Mouse (Mus musculus) forebrain, embryonic 11.5 days (tissue): ENCODE data around the gene Acot3. TPM values are rescaled to one million over a fixed set of nuclear protein-coding genes. Genes with fewer than 3 reads are reported as not detected.
A peak's percentile ranks its signal among the peaks of the same experiment; 100 is the strongest.

Source experiments
- ATAC-seq: fragments of 200-750 bp; cut with Nextera tagmentation; replicated peaks from 2 replicates; pipeline ENCODE4 v1.8.0; 2017; ENCODE audit warnings: moderate TSS enrichment; ENCODE audit not compliant: low FRiP score
- DNase-seq: peaks from one replicate; pipeline ENCODE4 v3.0.0-alpha.2; 2017; ENCODE audit warnings: low spot score
- H3K27ac ChIP-seq: fragments of 300-500 bp; sonication (generic); 2 replicates; pipeline ENCODE4 v1.5.1; 2014; ENCODE audit warnings: low read depth, low read length
- H3K27me3 ChIP-seq: fragments of 300-500 bp; sonication (generic); 2 replicates; pipeline ENCODE4 v1.6.1; 2014; ENCODE audit warnings: mild to moderate bottlenecking, low read length, mixed read lengths; ENCODE audit not compliant: control insufficient read depth, insufficient read depth
- H3K36me3 ChIP-seq: fragments of 300-500 bp; sonication (generic); 2 replicates; pipeline ENCODE4 v1.6.1; 2014; ENCODE audit warnings: mild to moderate bottlenecking, low read length, moderate library complexity, mixed read lengths; ENCODE audit not compliant: control insufficient read depth, insufficient read depth
- H3K4me1 ChIP-seq: fragments of 300-500 bp; sonication (generic); replicated peaks from 2 replicates; pipeline ENCODE4 v1.6.1; 2014; ENCODE audit warnings: low read length, mixed read lengths; ENCODE audit not compliant: control insufficient read depth, insufficient read depth
- H3K4me2 ChIP-seq: fragments of 300-500 bp; sonication (generic); 2 replicates; pipeline ENCODE4 v1.6.1; 2014; ENCODE audit warnings: low read depth, mild to moderate bottlenecking, low read length, moderate library complexity, mixed read lengths; ENCODE audit not compliant: severe bottlenecking
- H3K4me3 ChIP-seq: fragments of 300-500 bp; sonication (generic); 2 replicates; pipeline ENCODE4 v1.5.1; 2014; ENCODE audit warnings: low read depth, low read length
- H3K9ac ChIP-seq: fragments of 300-500 bp; sonication (generic); 2 replicates; pipeline ENCODE4 v1.6.1; 2014; ENCODE audit warnings: low read length
- H3K9me3 ChIP-seq: fragments of 300-500 bp; sonication (generic); 2 replicates; pipeline ENCODE4 v1.6.1; 2016; ENCODE audit warnings: low read length, mixed read lengths; ENCODE audit not compliant: control insufficient read depth
- WGBS: fragments of 180-500 bp; shearing (Covaris S2); extraction: QIAGEN DNeasy Blood & Tissue Kit; methylation state at CpG from one replicate; pipeline ENCODE4 v1.1.7; 2014; 5-methylcytosine and 5-hydroxymethylcytosine counted together
- polyA plus RNA-seq: library from polyadenylated mRNA; unstranded; fragments of >200 nt; fragmentation: Nextera tagmentation; extraction: Ambion mirVana; gene quantifications from 2 replicates; pipeline ENCODE4 v1.2.1, GENCODE M21; 2014

The Acot3 gene
- polyA plus RNA-seq, 1 experiment from 2014 or later: 0.23 TPM

DNA sequence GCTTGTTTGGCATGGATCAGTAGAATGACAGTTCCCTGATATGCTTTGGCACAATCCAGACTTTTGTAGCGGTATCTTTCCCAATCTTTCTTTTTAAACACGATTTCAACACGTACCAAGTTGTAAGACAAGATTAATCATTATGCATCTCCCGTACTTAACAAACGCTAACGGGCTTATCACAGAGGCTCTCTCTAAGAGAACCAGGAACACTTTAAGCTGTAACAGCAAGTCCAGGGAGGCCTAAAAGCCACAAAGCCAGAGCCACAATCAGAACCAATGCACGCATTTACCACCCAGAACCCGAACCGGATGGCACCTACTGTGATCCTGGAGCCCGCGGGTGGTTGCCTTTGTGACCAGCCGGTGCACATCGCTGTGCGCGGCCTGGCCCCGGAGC, 1.2 kb downstream of the Acot3 start:
- H3K9me3 ChIP-seq: no peaks in the 10 kb centered on the region; the same call in 1 of the 2 replicates
- H3K4me2 ChIP-seq: peak overlapping the region; percentile 60
- peak overlapping the region; percentile 34 for H3K4me3 ChIP-seq
- WGBS: 12% methylated on average over 16 of the region's 16 CpGs
- no peak for DNase-seq
- peaks cover 15% of the 10 kb centered on the region for H3K27me3 ChIP-seq
- peak overlapping the region; percentile 35 for H3K9ac ChIP-seq
- H3K4me1 ChIP-seq: peaks cover 2% of the 10 kb centered on the region; the same call in 1 of the 2 replicates
- no peak for ATAC-seq
- H3K36me3 ChIP-seq: no peaks in the 10 kb centered on the region
- no peak overlapping the region for H3K27ac ChIP-seq

GRCm38 (mm10) chr12:84053679-84054391, 1.9 kb downstream of the Acot3 start:
- Histone ChIP-seq H3K27ac (no peak overlapping the region), H3K36me3 (no peaks in the 10 kb centered on the region), H3K4me1 (peaks cover 2% of the 10 kb centered on the region; the same call in 1 of the 2 replicates), H3K27me3 (peaks cover 15% of the 10 kb centered on the region), H3K9me3 (no peaks in the 10 kb centered on the region), H3K4me3 (peak overlapping the region; percentile 34), H3K9ac (peak overlapping the region; percentile 35), H3K4me2 (peak overlapping the region; percentile 60)
- DNase-seq: peak; percentile 60
- ATAC-seq: no peak
- WGBS: 4% methylated on average over 36 of the region's 46 CpGs

GRCm38 (mm10) chr12:84060946-84061345, 9.0 kb downstream of the Acot3 start:
- 44% methylated on average over 2 of the region's 2 CpGs for WGBS

DNA sequence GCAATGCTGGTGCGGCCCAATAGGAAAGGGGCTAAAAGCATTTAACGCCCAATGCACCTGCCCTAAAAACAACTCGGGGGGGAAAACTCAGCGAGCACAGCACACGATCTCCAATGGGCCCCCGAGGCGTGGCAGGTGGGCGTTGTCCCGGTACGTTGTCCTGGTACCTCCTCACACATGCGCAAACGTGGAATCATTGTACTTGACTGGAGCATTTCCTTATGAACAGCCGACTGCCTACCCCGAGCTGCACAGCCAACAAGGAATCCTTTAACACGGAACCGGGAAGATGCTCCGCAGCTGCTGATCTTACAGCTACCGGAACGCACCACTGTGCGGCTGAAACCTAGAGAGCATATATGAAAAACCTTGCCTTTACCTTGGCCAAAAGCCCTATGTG, 10.4 kb downstream of the Acot3 start:
- H3K4me3 ChIP-seq: no peak overlapping the region
- 93% methylated on average over 20 of the region's 20 CpGs for WGBS
- no peaks in the 10 kb centered on the region for H3K27me3 ChIP-seq
- DNase-seq (no peak), ATAC-seq (no peak)
- H3K4me2 ChIP-seq: no peak overlapping the region
- no peak overlapping the region for H3K9ac ChIP-seq
- H3K27ac ChIP-seq: no peak overlapping the region
- H3K36me3 ChIP-seq: no peaks in the 10 kb centered on the region
- no peaks in the 10 kb centered on the region for H3K9me3 ChIP-seq
- H3K4me1 ChIP-seq: no peaks in the 10 kb centered on the region

More at GRCm38 (mm10) chr12:84060946-84061345, 9.0 kb downstream of the Acot3 start:
- ATAC-seq (no peak), DNase-seq (no peak)
- H3K9me3 ChIP-seq: no peaks in the 10 kb centered on the region
- H3K4me3 ChIP-seq: no peak overlapping the region
- no peak overlapping the region for H3K27ac ChIP-seq
- no peaks in the 10 kb centered on the region for H3K36me3 ChIP-seq
- no peaks in the 10 kb centered on the region for H3K4me1 ChIP-seq
- H3K27me3 ChIP-seq: no peaks in the 10 kb centered on the region
- no peak overlapping the region for H3K4me2 ChIP-seq
- no peak overlapping the region for H3K9ac ChIP-seq

- WGBS: 71% methylated on average over 5 of the region's 5 CpGs
- no peak overlapping the region for H3K9ac ChIP-seq
- no peak for ATAC-seq
Observed at GRCm38 (mm10) chr12:84063228-84063627, 11.3 kb downstream of the Acot3 start.

DNA sequence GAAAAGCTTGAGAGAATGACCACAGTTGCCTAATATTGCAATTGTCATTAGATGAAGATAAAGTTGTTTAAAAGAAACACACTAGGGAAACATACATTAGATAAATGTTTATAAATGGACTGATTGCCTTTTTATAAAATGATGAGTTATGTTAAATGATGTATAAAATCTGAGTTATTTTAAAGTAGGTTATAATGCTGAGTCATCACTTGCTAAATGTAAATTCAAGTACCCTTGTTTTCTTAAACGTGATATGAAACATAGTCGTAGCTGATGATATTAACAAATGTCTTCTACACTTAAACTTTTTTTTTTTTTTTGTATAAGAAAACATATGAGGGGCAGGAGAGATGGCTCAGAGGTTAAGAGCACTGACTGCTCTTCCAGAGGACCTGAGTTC, 11.9 kb downstream of the Acot3 start:
- Histone ChIP-seq H3K4me3 (no peak overlapping the region), H3K36me3 (no peaks in the 10 kb centered on the region), H3K4me1 (no peaks in the 10 kb centered on the region), H3K27me3 (peaks cover 5% of the 10 kb centered on the region), H3K4me2 (no peak overlapping the region), H3K9ac (no peak overlapping the region), H3K9me3 (no peaks in the 10 kb centered on the region), H3K27ac (no peak overlapping the region)
- DNase-seq (no peak), ATAC-seq (no peak)
- 83% methylated on average over 2 of the region's 2 CpGs for WGBS

More at GRCm38 (mm10) chr12:84063228-84063627, 11.3 kb downstream of the Acot3 start:
- H3K4me3 ChIP-seq: no peak overlapping the region
- H3K27me3 ChIP-seq: no peaks in the 10 kb centered on the region; the same call in 1 of the 2 replicates
- no peak overlapping the region for H3K4me2 ChIP-seq
- no peak for DNase-seq
- H3K4me1 ChIP-seq: no peaks in the 10 kb centered on the region
- H3K27ac ChIP-seq: no peak overlapping the region
- H3K9me3 ChIP-seq: no peaks in the 10 kb centered on the region
- H3K36me3 ChIP-seq: no peaks in the 10 kb centered on the region

DNA sequence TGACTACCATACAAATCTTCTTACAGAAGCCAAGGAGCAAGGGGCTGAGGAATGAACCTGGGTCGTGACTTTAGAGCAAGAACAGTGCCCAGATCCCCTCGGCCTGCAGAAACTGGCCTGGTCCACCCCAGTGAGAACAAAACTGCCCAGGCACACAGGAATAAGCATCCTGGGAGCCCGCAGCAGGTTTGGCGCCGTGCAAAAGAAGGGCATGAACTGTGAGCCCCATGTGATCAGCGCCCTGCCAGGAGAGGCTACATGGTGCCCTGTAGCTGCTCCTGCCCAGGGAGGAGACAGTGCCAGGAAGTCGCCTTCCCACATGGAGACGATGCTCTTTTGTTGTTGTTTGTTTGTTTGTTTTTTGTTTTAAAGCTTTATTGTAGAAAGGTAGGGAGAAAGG, 12.7 kb downstream of the Acot3 start:
- DNase-seq (no peak), ATAC-seq (no peak)
- Histone ChIP-seq H3K36me3 (no peaks in the 10 kb centered on the region), H3K4me2 (no peak overlapping the region), H3K4me1 (no peaks in the 10 kb centered on the region; the same call in 1 of the 2 replicates), H3K27me3 (peaks cover 11% of the 10 kb centered on the region), H3K9me3 (no peaks in the 10 kb centered on the region), H3K9ac (no peak overlapping the region), H3K4me3 (no peak overlapping the region), H3K27ac (no peak overlapping the region)
- WGBS: 75% methylated on average over 8 of the region's 8 CpGs

GRCm38 (mm10) chr12:84067752-84068151, 15.8 kb downstream of the Acot3 start:
- Histone ChIP-seq H3K9me3 (no peaks in the 10 kb centered on the region), H3K4me2 (no peak overlapping the region), H3K4me1 (no peaks in the 10 kb centered on the region; the same call in 1 of the 2 replicates), H3K4me3 (no peak overlapping the region), H3K27ac (no peak overlapping the region), H3K9ac (no peak overlapping the region), H3K27me3 (peaks cover 14% of the 10 kb centered on the region), H3K36me3 (no peaks in the 10 kb centered on the region)
- 83% methylated on average over 4 of the region's 4 CpGs for WGBS
- DNase-seq (no peak), ATAC-seq (no peak)

DNA sequence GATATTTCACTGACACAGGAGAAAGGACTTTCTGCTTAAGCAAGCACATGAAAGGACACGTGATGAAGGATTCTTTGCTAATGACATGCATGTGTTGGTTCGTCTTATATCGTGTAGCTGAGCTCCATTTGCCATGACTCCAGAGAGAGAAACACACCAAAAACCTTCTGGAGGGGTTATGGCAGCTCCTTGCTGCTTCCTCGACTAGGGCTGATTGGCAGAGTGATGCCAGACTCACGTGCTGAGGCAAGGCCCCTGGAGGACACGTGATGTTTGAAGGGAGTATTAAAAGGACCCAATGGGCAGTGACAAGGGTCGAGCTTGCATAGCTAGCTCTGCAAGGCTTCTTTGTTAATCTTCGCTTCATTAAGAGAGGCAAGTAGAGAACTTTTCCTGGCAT, 16.4 kb downstream of the Acot3 start:
- Histone ChIP-seq H3K9me3 (no peaks in the 10 kb centered on the region), H3K9ac (no peak overlapping the region), H3K4me2 (no peak overlapping the region), H3K27me3 (peaks cover 14% of the 10 kb centered on the region), H3K36me3 (no peaks in the 10 kb centered on the region), H3K4me3 (no peak overlapping the region), H3K4me1 (no peaks in the 10 kb centered on the region; the same call in 1 of the 2 replicates), H3K27ac (no peak overlapping the region)
- ATAC-seq (no peak), DNase-seq (no peak)
- WGBS: 58% methylated on average over 8 of the region's 8 CpGs
